Mouse (Mus musculus) midbrain, postnatal 0 days (tissue): ENCODE data around the gene Trak1. TPM values are rescaled to one million over a fixed set of nuclear protein-coding genes. Genes with fewer than 3 reads are reported as not detected.
A peak's percentile ranks its signal among the peaks of the same experiment; 100 is the strongest.

Source experiments
- ATAC-seq: fragments of 200-750 bp; cut with Nextera tagmentation; 2 replicates; pipeline ENCODE4 v1.8.0; 2017; ENCODE audit warnings: moderate number of reproducible peaks, mild to moderate bottlenecking, moderate TSS enrichment, moderate library complexity; ENCODE audit not compliant: low FRiP score
- DNase-seq: peaks from one replicate; pipeline ENCODE4 v3.0.0-alpha.2; 2015; ENCODE audit warnings: low spot score
- H3K27ac ChIP-seq: fragments of 300-500 bp; sonication (generic); 2 replicates; pipeline ENCODE4 v1.5.1; 2014; ENCODE audit warnings: low read depth, mild to moderate bottlenecking, low read length, mixed read lengths
- H3K27me3 ChIP-seq: fragments of 300-500 bp; sonication (generic); 2 replicates; pipeline ENCODE4 v1.6.1; 2014; ENCODE audit warnings: low read length, control low read depth, mixed read lengths; ENCODE audit not compliant: insufficient read depth
- H3K36me3 ChIP-seq: fragments of 300-500 bp; sonication (generic); 2 replicates; pipeline ENCODE4 v1.6.1; 2014; ENCODE audit warnings: low read length, control low read depth, mixed read lengths; ENCODE audit not compliant: insufficient read depth
- H3K4me1 ChIP-seq: fragments of 300-500 bp; sonication (generic); 2 replicates; pipeline ENCODE4 v1.6.1; 2014; ENCODE audit warnings: mild to moderate bottlenecking, control low read depth, antibody characterized with exemption, low read length, mixed read lengths; ENCODE audit not compliant: insufficient read depth
- H3K4me2 ChIP-seq: fragments of 300-500 bp; sonication (generic); 2 replicates; pipeline ENCODE4 v1.6.1; 2014; ENCODE audit warnings: low read depth, mild to moderate bottlenecking, low read length, mixed read lengths; ENCODE audit not compliant: poor library complexity, severe bottlenecking
- H3K4me3 ChIP-seq: fragments of 300-500 bp; sonication (generic); 2 replicates; pipeline ENCODE4 v1.5.1; 2014; ENCODE audit warnings: low read depth, mild to moderate bottlenecking, low read length, moderate library complexity
- H3K9ac ChIP-seq: fragments of 300-500 bp; sonication (generic); replicated peaks from 2 replicates; pipeline ENCODE4 v1.6.1; 2014; ENCODE audit warnings: mild to moderate bottlenecking, low read length, moderate library complexity, mixed read lengths; ENCODE audit not compliant: poor library complexity, severe bottlenecking
- H3K9me3 ChIP-seq: fragments of 300-500 bp; sonication (generic); 2 replicates; pipeline ENCODE4 v1.6.1; 2016; ENCODE audit warnings: low read length, control low read depth
- CTCF ChIP-seq: IDR thresholded peaks from 2 replicates; pipeline ENCODE4 v1.5.1; 2016; ENCODE audit warnings: antibody characterized with exemption, mild to moderate bottlenecking
- WGBS: fragments of 180-500 bp; shearing (Covaris S2); extraction: QIAGEN DNeasy Blood & Tissue Kit; methylation state at CpG from one replicate; pipeline ENCODE4 v1.1.7; 2014; 5-methylcytosine and 5-hydroxymethylcytosine counted together
- polyA plus RNA-seq: library from polyadenylated mRNA; unstranded; fragments of >200 nt; fragmentation: Nextera tagmentation; extraction: Ambion mirVana; gene quantifications from 2 replicates; pipeline ENCODE4 v1.2.1, GENCODE M21; 2015
- total RNA-seq: library from RNA; depleted of rRNA; stranded (reverse); fragments of >200 nt; gene quantifications from 2 replicates; pipeline ENCODE4 v1.2.3, GENCODE M21; 2014

Gene Trak1
- total and polyA plus RNA-seq, 2 experiments from 2014 or later = 61.6 to 154 TPM

- ATAC-seq (no peak), DNase-seq (peak; percentile 43)
- Histone ChIP-seq H3K27me3 (no peaks in the 10 kb centered on the region), H3K36me3 (no peaks in the 10 kb centered on the region), H3K4me3 (no peak overlapping the region), H3K4me1 (peaks cover 13% of the 10 kb centered on the region; the same call in 1 of the 2 replicates), H3K27ac (peak overlapping the region; percentile 68), H3K9ac (no peak overlapping the region), H3K9me3 (no peaks in the 10 kb centered on the region), H3K4me2 (peak overlapping the region; percentile 24)
- TF ChIP-seq CTCF = no peak
- WGBS = 52% methylated on average over 17 of the region's 17 CpGs
Observed at GRCm38 (mm10) chr9:121398100-121398760, 100.9 kb downstream of the Trak1 start.

GRCm38 (mm10) chr9:121398761-121399160, 101.5 kb downstream of the Trak1 start:
- ATAC-seq (no peak), DNase-seq (peak; percentile 79)
- H3K9me3 ChIP-seq = no peaks in the 10 kb centered on the region
- H3K27ac ChIP-seq = peak overlapping the region; percentile 68
- no peaks in the 10 kb centered on the region for H3K36me3 ChIP-seq
- H3K9ac ChIP-seq = no peak overlapping the region
- no peaks in the 10 kb centered on the region for H3K27me3 ChIP-seq
- peak overlapping the region; percentile 24 for H3K4me2 ChIP-seq
- no peak; the same call in 1 of the 2 replicates for TF ChIP-seq CTCF
- H3K4me1 ChIP-seq = peaks cover 13% of the 10 kb centered on the region; the same call in 1 of the 2 replicates
- 25% methylated on average over 7 of the region's 7 CpGs for WGBS
- H3K4me3 ChIP-seq = no peak overlapping the region

DNA sequence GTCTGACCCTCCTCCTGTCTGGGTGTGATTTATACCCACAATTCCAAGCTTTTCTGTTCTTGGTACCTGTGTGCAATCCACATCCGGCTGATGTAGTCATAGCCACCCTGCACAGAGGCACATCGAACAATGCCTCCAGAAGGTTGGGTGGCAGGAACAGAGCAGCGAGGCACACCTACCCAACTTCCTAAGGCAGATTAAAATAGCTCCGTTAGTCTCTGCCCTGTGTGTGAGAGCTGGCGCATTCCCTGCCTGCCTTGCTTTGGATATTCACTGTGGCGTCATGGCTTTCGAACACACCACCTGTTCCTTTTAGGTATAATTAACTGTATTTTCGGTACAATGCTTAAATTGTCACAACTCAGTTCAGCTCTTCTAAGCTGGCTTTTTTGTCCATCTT, 103.3 kb downstream of the Trak1 start:
- WGBS = 91% methylated on average over 8 of the region's 8 CpGs
- no peaks in the 10 kb centered on the region for H3K9me3 ChIP-seq
- no peak overlapping the region for H3K4me2 ChIP-seq
- H3K36me3 ChIP-seq = no peaks in the 10 kb centered on the region
- no peaks in the 10 kb centered on the region for H3K27me3 ChIP-seq
- no peak overlapping the region for H3K4me3 ChIP-seq
- no peak for TF ChIP-seq CTCF
- no peak for ATAC-seq
- peaks cover 22% of the 10 kb centered on the region; the same call in 1 of the 2 replicates for H3K4me1 ChIP-seq
- no peak for DNase-seq
- no peak overlapping the region for H3K27ac ChIP-seq
- no peak overlapping the region for H3K9ac ChIP-seq

DNA sequence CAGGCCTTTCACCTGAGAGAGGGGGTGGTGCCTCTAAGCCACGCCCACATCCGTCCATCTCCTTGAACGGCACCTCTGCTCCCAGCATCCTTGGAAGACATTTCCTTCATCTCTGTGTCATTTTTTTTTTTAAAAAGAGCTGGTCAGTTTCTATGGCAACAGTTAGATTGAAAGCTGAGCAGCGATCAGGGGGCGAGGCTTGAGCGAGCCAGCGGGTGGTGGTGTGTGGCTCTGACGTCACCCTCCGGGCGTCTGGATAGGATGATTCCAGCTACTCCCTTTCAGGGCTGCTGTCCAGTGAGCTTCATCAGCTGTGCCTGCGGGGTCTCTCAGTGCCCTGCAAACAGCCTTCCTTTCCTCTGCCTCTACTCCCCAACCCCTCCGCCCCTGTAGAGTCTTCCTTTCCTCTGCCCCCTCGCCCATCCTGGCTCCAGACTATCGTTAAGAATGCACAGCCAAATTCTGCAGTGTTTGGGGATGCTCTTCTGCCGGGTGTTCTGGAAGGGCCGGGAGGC, 105.9 kb downstream of the Trak1 start:
- no peaks in the 10 kb centered on the region for H3K27me3 ChIP-seq
- H3K36me3 ChIP-seq = no peaks in the 10 kb centered on the region
- TF ChIP-seq CTCF = no peak
- H3K27ac ChIP-seq = peak overlapping the region; percentile 83
- H3K9ac ChIP-seq = peak overlapping the region; percentile 54
- peaks cover 17% of the 10 kb centered on the region; the same call in 1 of the 2 replicates for H3K4me1 ChIP-seq
- peak overlapping the region; percentile 44 for H3K4me3 ChIP-seq
- DNase-seq = peak; percentile 97
- H3K9me3 ChIP-seq = no peaks in the 10 kb centered on the region
- ATAC-seq = peak; percentile 95
- 10% methylated on average over 16 of the region's 16 CpGs for WGBS
- H3K4me2 ChIP-seq = peak overlapping the region; percentile 69

GRCm38 (mm10) chr9:121403699-121404098, 106.4 kb downstream of the Trak1 start:
- peak overlapping the region; percentile 83 for H3K27ac ChIP-seq
- H3K4me1 ChIP-seq = peaks cover 16% of the 10 kb centered on the region; the same call in 1 of the 2 replicates
- H3K36me3 ChIP-seq = no peaks in the 10 kb centered on the region
- no peak for TF ChIP-seq CTCF
- no peaks in the 10 kb centered on the region for H3K27me3 ChIP-seq
- peak; percentile 26 for DNase-seq
- 22% methylated on average over 11 of the region's 11 CpGs for WGBS
- H3K9me3 ChIP-seq = no peaks in the 10 kb centered on the region
- H3K4me2 ChIP-seq = peak overlapping the region; percentile 69
- H3K9ac ChIP-seq = peak overlapping the region; percentile 54
- ATAC-seq = peak; percentile 64; the same call in 1 of the 2 replicates
- H3K4me3 ChIP-seq = peak overlapping the region; percentile 44

GRCm38 (mm10) chr9:121405088-121405681, 107.9 kb downstream of the Trak1 start:
- Histone ChIP-seq H3K36me3 (no peaks in the 10 kb centered on the region), H3K9ac (no peak overlapping the region), H3K4me3 (peak overlapping the region; percentile 44; the same call in 1 of the 2 replicates), H3K27me3 (no peaks in the 10 kb centered on the region), H3K4me2 (peak overlapping the region; percentile 69), H3K9me3 (no peaks in the 10 kb centered on the region), H3K27ac (no peak overlapping the region), H3K4me1 (0 out of 2 replicates have a peak, but pooled peaks cover 9% of the 10 kb centered on the region)
- ATAC-seq (no peak), DNase-seq (no peak)
- TF ChIP-seq CTCF = no peak
- 97% methylated on average over 8 of the region's 8 CpGs for WGBS
